Mouse (Mus musculus): ENCODE data around the gene Hoxa11. TPM values are rescaled to one million over a fixed set of nuclear protein-coding genes. Genes with fewer than 3 reads are reported as not detected.

Gene Hoxa11
- total RNA-seq, 2 experiments from 2014 or later = not detected

DNA sequence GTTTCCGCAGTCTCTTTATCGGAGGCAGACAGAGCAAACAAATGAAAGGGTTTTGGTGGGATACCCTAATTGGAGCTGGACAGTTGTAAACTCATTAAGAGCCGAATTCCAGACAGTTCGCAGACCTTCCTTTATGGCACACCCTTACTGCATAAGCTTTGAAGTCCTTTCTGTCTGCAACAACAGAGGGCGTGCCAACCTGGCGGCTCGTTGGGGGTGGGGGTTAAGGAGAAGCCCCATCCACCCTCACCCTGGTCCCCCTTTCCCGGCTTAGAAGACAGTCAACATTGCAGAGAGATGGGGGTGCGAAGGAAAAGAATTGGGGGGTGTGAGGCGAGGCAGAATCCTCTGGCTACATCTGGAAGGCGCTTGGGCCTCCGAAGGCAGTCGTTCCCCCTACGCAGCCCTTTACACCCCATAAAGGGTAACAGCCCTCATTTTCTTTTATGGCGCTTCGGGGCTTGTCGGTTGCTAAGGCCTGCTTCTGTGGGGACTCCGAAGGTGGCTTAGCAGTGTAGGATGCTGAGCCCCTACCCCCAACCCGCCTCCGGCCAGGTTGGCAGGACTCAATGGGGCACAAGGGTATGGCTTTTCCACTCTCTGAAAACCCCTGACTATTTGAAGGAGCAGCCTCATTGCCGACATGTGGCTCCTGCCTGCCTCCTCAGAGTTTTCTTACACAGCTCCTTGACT is 23.5 kb downstream of the Hoxa11 start:
- peak; percentile 0 for DNase-seq
- intact Hi-C loops (cut with DNase I) = loop anchor here (5.0 kb wide), 2 partner anchors 640 to 1050 kb away; no protein-coding TSS in a partner anchor

DNA sequence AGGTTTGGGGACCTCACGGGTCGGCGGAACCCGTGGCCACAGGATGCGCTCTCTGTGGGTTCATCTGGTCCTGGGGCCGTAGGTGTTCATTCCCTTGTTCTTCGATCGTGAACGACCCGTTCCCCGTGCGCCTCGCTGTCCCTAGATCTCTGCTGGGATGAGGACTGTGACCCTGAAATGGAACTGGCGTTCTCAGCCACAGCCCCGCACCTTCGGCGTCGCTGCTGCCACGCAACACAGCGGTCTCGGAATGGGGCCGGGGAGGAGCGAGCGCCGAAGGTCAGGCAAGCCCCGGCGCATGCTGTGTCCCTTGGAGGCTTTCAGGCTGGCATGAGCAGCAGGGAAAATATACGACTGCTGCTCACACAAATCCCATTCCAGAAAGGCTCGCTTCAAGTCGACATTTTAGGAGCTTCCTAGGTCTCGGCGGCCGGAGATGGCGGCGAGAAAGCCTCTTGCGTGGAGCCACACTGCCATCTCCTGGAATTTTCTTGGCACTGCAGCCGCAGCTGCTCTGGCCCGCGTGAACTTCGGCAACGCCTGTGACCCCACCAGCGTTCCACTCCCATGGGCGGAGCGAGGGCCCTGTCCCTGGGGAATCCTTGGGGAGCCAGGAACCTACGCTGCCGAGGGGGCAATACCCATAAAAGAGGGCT is 24.1 kb downstream of the Hoxa11 start, which contains the start of gene Hoxa7:
Hoxa7 (minus strand) TSS at position 518 of the 656 bp plus-strand sequence.
- intact Hi-C loops (cut with DNase I) = loop anchor here (5.0 kb wide), 2 partner anchors 639 to 1049 kb away; no protein-coding TSS in a partner anchor
- DNase-seq = peak; percentile 83

DNA sequence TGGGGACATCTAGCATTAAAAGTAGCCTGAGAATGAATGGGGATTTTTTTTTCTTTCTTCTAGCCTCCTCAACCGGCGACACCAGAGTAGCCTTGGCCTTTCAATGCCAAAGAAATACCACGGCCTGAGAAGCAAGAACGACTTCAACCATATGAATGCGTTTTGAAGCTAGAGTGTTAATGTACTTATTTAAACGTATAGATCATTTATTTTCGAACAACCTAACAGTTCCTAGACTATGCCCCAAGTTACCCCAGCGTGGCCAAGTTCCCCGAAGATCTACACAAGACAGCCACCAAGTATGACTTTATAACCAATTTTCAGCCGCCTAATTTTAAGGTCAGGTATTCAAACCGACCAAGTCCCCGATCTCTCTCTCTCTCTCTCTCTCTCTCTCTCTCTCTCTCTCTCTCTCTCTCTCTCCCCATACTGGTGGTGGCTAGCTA is 24.7 kb downstream of the Hoxa11 start:
- peak; percentile 0 for DNase-seq
- intact Hi-C loops (cut with DNase I) = loop anchor here (5.0 kb wide), 2 partner anchors 639 to 1049 kb away; no protein-coding TSS in a partner anchor

DNA sequence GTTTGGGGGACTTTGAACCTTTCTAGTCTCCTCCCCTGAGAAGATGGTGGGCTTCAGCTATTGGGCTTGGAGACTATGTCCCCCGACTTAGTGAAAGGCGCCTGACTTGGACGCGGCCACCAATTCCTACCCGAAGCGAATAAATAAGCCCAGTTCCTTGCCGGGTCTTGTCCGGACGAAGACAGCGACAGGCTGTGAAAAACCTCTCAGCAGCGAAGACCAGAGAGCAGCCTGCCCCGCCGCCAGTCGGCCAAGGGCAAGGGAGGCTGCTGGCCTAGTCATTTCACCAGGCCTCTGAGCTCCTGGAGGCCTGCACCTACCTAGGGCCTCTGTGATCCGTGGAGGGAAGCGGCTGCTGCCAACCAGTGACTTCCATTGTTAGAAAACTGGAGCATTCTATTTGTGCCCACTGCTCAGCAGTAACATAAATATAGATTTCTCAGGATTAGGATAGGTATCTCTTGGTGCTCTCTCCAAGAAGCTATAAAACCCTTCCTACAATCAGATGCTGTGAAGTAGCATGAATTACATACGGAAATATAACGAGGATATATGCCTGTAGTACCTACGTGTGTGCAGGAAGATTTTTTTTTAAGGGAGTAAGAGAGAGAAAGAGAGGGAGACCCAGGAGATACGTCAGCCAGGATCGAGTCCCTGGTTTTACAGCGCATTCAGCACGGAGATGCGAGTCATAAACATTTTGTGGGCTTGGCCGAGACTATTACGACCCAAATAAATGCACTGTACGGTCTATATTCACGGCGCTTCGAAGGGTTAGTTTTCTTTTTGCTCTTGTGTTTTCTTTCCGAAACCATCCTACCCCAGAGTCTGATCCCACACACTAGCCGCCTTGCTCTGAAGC is 25.4 kb downstream of the Hoxa11 start:
- intact Hi-C loops (cut with DNase I) = loop anchor here (5.0 kb wide), 2 partner anchors 638 to 1048 kb away; no protein-coding TSS in a partner anchor
- DNase-seq = no peak

DNA sequence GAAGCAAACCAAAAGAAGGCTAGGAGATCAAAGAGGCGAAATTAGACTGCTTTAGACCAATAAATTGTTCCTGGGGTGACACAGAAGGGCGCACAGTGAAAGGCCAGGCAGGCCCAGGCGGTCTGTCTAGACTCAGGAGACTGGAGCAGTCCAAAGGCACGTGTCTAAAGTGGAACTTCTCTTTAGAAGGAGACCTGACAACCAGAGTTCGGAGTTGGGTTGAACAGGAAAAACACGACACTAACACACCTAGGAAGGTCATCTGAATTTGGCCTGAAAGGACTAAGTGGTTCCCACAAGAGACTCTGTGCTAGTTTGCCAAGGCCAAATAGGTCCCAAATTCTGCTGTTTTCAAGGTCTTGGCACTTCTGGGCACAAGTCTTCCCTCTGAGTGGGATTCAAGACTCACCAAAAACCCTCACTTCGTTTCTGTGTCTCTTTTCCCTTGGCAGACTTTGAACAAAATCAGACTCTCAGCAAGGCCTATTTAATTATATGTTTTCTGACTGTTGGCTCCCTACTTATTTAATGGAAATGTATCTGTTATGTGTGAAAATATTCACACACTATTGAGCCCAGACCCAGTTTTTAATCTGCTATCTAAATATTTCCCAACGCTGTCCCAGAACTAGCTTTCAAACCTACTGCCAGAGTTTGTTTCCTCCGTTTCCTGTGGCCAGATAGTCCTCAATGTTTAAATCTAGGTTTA is 26.2 kb downstream of the Hoxa11 start:
- peak; percentile 0 for DNase-seq
- intact Hi-C loops (cut with DNase I) = no loop called here

DNA sequence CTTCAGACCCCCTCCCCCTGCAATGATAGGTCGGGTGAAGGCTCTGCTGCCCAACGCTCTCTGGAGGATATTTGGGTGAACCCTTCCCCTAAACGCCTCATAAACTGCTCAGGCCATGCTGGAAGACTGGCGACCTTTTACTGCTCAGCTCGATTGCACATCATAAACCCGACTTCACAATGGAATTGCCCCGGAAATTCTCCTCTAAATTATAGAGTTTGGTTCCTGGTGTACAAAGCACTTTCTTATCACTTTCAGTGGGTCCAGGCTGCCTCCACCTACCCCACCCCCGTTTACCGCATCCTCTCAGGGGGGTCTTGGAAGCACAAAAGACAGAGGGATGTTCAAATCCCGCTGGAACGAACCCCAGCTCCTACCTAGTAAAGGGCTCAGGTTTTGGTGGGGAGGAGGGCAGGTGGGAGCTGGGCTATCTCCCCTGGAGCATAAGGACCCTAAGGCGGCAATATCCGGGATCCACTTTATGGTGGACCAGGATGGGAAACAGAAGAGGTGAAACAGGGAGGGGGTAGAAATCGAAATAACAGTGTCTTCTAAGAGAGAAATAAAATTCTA is 26.9 kb downstream of the Hoxa11 start:
- DNase-seq = peak; percentile 1
- intact Hi-C loops (cut with DNase I) = no loop called here

DNA sequence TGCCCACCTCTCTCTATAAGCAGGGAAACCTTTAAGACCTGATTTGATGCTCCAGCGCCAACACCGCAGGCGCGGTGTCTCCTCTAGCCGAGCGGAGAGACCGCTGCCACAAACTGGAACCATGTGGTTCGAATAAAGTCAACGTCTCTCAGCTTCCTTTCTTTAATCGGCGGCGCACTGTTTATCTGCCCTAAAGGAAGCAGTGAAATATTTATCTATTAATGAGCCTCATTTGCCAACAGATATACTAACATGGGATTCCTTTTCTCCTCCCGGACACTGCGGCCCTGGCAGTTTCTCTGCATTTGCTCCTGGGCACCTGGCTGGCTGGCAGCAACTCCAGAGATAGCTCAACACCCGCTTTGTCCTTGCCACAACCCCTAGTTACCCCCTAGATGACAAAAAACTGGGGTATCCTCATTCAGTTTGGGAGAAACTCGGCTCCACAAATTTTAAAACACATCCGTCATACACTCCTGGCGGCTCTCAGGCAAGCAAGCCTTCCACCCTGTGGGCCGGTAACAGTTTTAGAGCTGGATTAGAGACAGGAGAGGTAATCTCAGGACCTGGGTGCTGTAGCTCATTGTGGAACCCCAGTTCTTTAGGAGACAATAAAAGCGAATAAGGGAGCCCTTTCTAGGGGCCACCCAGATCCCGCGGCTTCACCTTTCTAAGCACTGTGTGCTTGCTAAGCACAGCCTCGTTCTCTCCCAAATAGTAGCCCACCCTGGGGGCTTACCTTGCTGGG is 27.5 kb downstream of the Hoxa11 start:
- intact Hi-C loops (cut with DNase I) = no loop called here
- DNase-seq = no peak

DNA sequence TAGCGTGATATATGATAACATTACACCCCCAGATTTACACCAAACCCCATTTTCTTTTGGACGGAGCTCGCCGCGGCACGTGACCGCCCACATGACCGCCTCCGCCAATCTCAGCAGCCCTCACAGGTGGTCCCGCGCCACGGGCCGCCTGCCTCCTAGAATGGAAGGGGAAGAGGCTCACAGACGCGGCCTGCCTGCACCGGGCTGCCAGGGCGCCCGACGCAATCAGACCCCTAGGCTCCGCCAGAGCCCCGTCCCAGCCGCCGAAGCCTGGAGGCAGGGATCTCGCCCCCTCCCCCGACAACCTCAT is 28.2 kb downstream of the Hoxa11 start:
- DNase-seq = no peak
- intact Hi-C loops (cut with DNase I) = no loop called here

DNA sequence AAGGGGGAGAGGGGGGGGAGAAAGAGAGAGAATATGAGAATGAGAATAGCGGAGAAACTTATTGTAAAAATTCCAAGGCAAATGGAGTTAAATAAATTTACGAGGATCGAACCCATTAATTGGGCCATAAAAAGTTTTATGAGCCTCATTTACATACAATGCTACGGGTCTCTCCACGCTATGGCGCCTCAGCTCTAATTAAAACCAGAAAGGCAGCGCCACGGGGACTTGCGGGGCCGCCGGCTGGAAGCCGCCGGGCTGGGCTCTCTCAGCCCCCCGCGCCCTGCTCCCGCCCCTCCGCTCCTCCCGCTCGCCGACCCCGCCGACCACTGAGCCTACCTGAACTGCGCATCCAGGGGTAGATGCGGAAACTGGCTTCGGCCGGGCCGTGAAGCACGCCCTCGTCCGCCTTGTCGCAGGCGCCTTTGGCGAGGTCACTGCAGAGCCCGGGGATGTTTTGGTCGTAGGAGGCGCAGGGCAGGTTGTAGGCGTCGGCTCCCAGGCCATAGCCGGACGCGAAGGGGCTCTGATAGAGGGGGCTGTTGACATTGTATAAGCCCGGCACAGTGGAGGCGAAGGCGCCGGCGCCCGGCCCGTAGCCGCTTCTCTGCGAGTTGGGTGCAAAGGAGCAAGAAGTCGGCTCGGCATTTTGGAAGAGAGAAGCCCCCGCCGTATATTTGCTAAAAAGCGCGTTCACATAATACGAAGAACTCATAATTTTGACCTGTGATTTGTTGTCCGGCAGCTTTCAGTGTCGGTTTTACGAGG is 28.7 kb downstream of the Hoxa11 start:
- intact Hi-C loops (cut with DNase I) = no loop called here
- no peak for DNase-seq

DNA sequence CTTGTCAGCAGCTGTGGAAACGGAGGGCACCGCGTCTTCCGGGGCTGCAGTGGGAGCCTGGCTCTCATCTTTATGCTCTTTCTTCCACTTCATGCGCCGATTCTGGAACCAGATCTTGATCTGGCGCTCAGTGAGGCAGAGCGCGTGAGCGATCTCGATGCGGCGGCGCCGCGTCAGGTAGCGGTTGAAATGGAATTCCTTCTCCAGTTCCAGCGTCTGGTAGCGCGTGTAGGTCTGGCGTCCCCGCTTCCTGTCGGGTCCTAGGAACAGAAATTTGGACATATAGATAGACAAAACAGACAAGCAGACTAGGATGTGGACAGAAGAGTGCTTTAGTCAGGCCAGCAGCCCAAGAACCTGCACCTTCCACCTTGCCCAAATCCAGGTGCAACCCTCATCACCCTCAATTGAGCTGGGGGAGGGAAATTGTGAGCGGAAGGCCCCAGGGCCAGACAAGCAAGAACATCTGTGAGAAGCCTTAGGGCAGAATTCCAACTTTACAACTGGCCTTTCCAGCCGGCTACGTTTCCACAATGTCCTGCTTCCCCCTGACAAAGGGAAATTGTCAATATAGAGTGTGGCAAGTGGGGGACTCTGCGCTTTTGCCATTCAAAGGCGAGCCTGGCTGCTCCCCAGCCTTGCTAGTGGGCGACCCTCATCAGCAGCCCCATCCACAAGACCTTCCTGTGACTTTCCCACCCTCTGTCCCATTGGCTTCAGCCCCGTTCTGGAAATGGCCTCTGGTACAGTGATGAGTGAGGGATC is 29.7 kb downstream of the Hoxa11 start:
- DNase-seq = no peak
- intact Hi-C loops (cut with DNase I) = no loop called here

DNA sequence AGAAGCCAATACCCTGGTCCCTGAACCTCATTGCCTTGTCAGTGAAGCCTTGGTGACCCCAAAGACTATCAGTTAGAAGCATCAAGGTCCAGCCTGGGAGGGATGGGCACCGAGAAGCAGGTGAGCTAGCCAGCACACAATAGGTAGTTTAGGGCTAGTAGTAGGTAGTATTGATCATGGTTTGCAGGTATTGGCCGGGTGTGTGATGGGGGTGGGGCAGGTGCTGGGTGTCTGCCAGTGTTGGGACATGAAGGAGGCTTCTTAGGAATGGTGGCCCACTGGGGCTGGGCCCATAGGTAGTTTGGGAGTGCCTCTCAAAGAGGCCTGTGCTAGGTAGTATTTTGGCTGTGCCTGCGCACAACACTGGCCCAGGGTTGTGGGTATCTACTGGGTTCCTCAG is 30.5 kb downstream of the Hoxa11 start:
- DNase-seq = no peak
- intact Hi-C loops (cut with DNase I) = no loop called here

DNA sequence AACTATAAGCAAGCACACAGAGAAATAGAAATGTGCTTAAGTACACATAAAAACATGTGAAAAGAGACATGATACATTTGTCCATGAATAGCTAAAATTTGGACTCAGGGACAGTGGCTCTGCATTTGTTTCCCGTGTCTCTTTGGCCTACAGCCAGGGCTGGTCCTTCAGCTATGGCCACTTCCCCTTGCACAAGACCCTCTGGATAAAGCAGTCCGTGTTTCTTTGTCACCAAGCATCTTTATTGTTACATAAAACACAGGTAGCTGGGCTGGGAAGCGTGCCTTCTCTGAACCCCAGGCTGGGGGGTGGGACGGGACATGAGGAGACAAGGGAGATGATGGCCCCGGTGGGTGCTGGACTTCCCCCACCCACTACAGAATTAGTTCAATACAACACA is 31.3 kb downstream of the Hoxa11 start:
- intact Hi-C loops (cut with DNase I) = no loop called here

DNA sequence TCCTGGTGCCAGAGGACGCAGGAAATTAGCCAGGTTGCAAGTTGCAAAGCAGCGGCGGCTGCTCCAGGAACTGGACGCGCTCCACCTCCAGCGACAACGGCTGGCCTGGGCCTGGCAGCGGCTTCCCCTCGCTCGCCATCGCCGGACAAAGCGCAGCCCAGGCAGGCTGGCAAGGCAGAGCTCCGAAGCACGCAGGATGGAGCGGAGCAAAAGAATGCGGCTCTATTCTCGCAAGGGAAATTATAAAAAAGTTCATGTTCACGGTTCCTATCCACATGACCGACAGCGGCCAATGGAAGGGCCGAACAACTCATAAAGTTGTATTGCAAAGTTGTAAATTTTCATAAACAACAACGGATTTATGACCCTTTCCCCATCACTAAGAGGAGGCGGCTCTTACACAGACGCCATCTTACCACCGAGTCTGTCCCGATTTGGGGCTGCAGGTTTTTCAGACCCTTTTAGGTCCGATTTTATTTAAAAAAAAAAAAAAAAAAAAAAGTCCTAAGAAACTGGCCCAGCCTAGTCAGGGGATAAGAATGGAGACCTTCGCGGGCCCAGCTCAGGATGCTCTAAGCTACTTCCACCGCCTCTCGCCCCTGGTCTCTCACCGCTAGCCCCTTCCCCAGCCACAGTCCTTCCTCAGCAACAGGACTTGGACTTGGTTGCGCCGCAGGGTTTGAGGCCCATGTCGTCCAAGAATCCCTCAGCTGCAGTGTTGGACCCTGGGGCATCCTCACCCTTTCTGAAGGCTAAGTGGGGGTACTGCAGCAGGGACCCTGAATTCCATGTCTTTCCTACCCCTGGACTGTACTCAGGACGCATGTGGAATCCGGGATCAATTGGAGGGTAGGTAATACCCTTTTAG is 32.3 kb downstream of the Hoxa11 start, which contains the start of the genes Hoxa3 and Gm28308:
Hoxa3 (minus strand) TSS at position 218 of the 868 bp plus-strand sequence.
Gm28308 (minus strand) TSS at position 221 of the 868 bp plus-strand sequence.
- DNase-seq = no peak
- intact Hi-C loops (cut with DNase I) = no loop called here

More for the DNA sequence above, 31.3 kb downstream of the Hoxa11 start:
- no peak for DNase-seq

DNA sequence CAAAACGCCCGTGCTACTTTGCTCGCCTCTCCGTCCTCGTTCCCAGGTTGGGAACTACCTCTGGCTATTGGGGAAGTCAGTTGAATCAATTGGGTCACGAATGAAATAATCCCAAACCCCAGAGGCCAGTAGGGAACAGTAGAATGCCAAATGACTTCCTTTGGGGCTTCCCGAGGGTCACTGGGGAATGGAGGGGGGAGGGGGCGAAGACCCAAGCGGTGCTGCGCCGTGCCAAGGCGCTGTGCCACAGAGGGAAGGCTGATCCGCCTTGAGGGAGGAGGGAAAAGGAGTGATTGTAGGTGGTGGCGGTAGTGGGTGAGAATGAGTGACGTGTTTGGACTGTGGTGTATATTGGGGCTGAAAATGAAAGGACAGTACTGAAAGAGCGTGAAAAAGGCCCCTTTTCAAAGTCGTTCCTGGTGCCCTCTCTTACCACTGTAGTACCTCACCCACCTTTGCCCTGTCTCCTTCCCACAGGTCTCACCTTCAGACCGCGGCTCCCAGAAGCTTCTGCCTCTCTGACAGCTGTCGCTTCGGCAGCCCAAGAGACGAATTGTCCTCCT is 33.0 kb downstream of the Hoxa11 start:
- no peak for DNase-seq
- intact Hi-C loops (cut with DNase I) = no loop called here

DNA sequence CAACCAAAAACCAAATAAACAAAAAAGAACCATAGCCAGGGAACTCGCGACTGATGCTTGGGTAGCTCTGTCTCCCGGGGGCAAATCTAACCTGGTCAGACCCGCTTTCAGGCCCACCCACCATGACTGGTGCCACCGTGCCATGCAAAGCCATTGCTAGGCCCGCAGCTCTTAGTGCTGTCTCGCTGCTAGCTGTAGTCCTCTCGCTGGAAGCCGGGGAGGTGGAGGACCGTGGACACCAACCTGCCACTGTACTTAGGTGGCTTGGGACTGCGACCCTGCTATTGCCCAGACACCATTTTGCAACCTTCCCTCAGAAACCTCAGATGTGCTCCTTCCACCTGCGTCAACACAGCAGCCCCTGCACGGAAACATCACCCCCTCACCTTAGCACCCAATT is 33.6 kb downstream of the Hoxa11 start:
- intact Hi-C loops (cut with DNase I) = no loop called here
- no peak for DNase-seq

DNA sequence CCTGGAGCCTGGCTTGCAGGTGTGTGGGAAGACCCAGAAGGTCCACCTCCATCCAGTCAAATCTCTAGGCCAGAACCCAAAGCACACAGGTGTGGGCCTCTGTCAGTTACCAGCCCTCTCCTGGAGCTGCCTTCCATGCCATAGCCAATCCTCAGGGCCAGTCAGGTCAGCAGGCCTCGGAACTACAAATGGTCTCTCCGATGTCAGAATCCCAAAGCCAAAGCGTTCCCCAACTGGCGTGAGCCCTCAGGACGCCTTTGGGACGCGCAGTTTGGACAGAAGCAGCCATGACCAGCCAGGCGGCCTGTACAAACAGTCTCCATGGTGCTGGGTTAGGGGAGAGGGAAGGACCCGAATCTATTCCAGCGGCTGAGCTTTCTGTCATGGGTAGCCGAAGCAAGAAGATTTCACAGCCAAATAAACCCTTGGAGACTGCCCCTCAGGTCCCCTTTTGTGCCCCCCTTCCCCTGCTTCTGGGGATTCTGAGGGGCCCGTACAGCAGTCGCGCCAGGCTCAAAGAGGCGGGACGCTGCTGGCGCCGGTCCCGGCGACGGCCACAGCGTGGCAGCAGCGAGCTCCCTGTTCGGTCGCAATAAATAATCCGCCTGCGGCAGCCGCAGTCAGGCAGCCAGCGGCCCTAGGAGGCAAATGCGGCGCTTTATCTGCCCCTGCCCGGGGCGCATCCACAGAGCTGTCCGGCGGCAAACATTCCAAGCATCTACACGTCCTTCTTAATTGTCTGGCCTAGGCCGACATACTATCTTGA is 34.3 kb downstream of the Hoxa11 start:
- peak; percentile 72 for DNase-seq
- intact Hi-C loops (cut with DNase I) = no loop called here
